Mouse (Mus musculus): ENCODE results near the gene Kirrel3.

Kirrel3 gene

DNA sequence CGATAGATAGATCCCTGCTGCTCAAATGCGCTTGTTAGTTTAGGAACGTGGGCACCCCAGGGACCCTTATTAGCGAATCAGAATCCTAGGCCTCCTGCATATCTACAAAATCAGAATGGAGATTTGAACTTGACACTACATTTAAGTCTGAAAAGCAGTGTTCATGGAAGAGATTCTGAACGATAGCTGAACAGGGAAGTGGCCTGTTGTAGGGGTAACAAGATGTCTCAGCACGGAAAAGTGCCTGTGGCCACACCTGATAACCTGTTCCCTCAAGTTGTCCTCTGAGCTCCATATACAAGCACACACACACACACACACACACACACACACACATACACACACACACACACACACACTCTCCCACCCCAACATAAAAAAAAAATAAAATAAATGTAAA, 571.9 kb downstream of the Kirrel3 start:
- no peak for DNase-seq (ENCODE audit: low read depth)

DNA sequence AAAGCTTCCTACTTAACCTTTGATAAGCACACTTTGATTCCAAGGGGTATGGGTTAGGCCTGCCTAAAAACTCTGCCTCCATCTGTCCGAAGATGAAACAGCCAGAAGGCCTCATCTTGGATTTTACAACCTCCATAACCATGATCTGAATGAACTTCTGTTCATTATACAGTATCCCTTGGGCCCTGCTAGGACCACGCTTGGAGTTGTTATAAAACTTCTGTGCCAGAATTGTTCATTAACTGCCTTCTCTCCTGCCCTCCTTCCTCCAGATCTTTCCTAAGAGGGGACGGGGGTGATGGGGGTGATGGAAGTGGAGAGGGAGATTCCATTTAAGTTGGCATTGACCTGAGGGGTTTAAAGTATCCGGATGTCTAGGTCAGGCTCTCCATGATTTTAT, 572.5 kb downstream of the Kirrel3 start:
- DNase-seq (ENCODE audit: low read depth) = no peak

DNA sequence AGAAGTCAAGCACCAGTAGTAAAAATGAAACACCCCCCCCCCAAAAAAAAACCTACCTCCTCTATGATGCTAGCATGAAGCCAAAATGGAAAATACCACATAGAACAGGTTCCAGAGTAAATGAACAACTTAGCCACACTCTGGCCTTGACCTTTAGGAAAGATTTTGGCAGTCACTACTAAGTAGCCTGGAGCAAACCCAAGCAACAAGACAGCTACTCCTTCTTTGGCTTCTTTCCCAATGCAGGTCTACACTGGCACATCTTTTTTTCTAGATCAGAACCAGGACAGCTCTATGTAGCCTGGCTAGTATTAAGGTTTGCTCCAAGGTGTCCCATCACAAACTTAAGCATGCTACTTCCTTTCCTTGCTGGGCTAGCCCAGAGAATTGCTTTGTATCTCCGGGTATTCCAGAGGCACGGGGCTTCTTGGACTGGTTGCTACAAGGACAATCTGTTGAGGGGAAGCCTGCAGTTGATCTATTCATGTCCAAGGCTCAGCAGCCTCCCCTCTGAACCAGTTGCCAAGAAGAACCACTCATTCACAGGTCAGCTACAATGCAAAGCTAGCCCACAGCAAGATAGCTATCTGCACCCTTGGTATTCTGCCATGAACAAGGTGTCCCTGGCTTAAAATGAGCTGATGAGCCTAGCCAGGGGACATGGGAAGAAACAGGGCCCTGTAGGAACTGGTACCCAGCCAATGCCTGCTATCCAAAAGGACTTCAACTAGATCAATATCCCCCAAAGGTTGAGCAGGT, 573.1 kb downstream of the Kirrel3 start:
- DNase-seq (ENCODE audit: low read depth) = peak; percentile 32

DNA sequence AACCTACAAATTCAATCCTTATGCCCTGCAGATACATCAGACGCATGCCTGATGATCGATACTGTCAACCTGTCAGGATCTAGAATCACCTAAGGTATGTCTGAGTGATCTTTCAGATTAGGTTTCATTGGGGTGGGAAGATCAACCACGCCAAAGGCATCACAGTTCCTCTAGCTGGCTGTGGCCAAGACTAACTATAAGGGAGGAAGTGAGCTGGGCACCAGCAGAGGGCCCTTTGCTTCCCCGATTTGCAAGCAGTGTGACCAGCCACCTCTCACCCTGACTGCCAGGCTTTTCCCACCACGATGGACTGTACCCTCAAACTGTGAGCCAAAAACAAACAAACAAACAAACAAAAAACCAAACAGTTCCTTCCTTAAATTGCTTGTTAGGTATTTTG, 574.2 kb downstream of the Kirrel3 start:
- no peak for DNase-seq (ENCODE audit: low read depth)

DNA sequence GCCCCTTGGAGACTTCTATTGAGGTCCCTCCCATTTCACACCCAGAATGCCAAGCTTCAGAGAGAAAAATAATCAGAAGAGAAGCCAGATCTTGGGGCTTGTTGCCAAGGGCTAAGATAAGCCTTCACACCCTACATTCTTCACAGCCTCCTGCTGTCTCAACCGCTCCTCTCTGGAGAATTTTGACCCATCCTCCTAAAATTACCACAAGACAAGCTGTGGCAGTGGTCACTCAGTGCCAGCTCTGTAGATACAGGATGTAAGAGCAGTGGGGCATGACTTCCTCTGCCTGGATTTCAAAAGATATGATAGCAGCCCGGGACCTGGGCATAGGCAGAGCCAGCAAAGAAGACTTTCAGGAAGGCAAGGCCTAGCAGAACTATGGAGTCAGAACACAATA, 575.8 kb downstream of the Kirrel3 start:
- DNase-seq (ENCODE audit: low read depth) = no peak

Data from NIH3T3 (cell line).